Mouse (Mus musculus) right cerebral cortex, postnatal 4 days (tissue): ENCODE measurements at regions not wholly inside any gene's neighbourhood (a gene's known extent, or its start where the extent isn't known, plus 50 kb on each side); places are given as distances from the start of the nearest gene placed in this dataset.

Experiments used
- DNase-seq: peaks from one replicate; pipeline ENCODE4 v3.0.0-alpha.2; 2022

DNA sequence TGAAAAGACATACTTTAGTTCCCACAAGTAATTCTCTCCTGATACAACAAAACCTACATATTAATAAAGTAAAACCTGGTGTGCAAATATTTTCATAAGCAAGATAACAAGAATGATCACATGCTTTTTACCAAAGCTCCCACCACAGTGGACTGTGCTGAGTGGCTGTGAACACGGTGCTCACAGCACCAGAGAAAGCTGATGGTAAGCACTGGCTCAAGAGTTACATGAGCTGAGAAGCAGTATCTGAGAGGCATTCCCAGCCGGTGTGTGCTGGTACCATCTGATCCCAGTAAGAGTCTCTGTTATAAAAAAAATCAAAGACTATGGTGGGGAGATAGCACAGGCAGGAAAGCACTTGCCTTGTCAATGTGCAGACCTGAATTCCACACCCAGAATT lies 443.5 kb upstream of the Nrp1 start:
- DNase-seq: no peak

DNA sequence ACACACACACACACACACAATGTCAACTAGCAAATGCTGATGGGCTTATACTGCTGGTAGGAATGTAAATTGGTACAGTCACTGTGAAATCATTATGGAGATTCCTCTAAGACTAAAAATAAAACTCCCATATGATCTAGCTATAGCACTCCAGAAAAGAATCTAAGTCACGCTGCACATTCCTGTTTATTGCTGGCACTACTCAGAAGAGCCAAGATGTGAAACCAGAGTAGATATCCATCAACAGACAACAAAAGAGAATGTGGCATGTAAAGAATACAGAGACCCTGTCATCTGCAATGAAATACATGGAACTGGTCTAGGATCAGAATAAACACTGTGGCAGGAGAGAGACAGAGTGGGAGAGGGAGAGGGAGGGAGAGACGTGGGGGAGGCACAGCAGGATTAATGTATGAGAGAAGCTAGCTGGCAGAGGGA lies 442.8 kb upstream of the Nrp1 start:
- DNase-seq: no peak

DNA sequence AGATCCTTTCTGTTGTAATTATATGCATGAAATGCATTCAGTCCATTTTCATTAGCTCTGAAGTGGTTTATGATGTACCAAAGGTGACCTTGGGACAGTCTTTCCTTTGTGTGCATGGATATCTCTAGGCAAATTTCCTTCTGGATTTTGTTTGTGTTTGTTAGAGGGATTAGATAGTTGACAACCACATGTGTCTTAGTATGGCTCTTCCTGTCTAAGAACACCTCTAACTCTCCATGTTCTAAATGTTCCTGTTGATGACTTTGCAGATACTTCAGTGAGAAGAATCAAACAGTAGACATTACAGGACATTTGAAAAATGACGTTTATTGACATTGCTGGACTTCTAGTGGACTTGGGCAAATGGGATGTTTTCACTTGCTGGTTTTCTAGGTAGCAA lies 436.5 kb upstream of the Nrp1 start:
- no peak for DNase-seq

DNA sequence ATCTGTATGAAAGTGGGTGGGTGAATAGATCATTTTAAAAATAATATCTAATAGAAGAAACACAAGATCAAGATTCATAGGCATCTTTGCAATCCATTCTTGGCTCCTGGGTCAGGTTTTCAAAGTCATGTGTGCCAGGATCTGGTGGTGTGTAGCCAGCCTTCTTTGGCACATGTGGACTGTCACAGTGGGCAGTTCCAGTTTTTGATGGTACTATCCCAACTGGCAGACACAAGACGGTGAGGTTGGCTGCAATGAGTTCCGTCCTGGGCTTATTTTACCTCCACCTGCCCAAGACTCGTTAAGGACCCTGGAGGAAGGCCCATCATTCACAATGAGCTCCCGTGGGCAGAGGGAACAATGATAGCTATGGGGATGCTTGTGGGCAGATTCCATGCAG lies 435.1 kb upstream of the Nrp1 start:
- no peak for DNase-seq

DNA sequence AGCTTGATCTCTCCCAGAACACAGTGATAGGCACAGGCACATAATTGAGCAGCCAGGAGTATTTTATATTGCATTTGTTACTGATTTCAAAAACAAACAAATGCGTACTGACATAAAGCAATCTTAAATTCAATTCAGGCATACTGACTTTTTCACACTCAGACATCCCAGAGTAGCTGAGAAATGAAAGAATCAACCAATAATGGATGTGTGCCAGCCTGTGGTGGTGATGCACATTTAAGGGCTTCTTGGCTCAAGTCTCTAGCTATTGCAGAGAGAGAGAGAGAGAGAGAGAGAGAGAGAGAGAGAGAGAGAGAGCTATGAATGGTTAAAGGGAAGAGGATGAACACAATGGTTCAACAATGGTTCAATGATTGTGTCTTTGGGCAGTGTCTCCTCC lies 426.1 kb upstream of the Nrp1 start:
- DNase-seq: no peak

DNA sequence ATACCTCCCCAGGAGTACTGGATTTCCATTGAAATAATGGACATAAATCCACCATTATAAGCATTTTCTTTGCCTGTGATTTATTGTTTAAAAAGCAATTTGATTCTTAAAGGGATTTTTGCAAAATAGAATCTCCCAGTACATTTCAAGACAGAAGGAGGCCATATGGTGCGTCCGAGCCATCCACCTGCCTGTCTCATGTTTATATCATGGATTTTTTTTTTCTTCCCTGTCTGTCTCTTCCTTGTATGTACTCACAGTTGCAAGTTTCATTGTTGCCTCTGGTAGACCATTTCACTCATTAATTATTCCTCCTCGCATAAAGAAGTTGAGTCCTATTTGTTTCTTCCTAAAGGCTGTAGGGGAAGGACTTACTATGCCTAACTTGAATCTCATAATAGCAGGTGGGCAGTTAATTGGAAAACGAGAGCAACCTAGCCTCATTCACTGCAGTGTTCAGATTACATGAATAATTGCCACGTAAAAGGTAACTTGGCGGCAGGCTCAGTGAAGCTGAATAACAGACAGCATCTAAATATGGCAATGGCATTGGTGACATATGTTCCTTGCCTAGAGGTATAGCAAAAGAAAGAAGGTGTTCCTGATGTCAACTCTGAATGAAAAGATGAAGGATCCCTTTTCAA lies 421.5 kb upstream of the Nrp1 start:
- no peak for DNase-seq

DNA sequence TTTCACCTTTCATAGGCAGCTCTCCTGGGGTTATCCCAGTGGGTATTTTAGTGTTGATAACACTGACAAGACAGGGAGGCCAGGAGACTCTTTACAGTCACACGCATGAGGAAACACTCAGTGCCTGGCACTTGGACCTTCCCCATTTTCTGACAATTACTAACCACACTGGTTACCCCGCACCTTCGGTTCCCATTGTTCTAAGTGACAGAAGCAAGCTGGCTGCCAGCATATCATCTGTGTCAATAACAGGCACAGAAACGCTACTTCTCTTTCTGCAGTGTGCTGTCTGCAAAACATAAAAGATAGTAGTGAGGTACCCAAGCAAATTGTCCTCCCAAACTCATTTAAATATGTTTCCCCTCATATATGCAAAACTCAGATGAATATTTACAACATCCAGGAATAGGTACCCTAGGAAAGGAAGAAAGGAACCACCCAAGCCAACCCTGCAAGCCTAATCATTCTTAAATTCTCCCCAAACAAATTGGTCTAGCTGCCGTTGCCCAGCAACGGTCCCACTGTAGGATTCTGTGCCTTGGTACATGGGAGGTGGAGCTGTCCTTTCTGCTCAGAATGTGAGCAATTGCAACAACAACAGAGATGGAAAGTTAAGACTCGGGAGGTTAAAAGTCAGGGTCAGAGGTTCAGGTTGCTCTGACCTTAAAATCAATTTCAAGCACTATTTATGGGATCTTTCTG lies 419.0 kb upstream of the Nrp1 start:
- DNase-seq: peak; percentile 17

DNA sequence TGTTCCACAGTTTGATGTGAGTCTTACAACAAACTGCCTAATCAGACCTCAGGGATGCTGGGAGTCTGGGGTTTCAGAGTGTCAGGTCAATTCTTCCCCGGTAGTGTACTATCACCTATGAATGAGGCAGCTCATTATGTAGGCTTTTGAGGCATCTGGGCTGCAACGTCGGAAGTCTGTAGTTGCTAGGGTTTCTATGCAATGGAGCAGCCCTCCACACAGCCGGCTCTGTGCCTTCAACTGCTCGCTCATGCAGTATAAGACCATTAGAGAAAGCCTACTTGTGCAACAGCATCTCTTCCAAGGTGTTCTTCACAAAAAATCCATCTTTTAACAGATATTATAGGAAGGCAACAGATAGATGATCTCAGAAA lies 418.4 kb upstream of the Nrp1 start:
- DNase-seq: peak; percentile 14

DNA sequence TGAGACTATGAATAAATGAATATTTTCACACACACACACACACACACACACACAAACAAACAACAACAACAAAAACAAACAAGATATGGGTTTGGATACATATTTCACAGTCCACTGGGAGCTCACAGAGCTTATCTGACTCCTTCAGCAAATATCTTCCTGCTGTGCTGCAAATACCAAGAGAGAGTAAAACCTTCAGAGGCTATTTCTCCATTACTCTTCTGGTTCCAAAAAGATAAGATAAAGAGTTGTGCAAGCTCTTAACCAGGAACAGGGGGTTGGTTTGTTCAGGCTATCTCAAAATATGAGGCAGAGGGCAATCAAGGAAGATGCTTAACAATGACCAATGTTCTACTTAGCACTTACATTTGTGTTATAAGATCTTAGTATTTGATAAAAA lies 416.1 kb upstream of the Nrp1 start:
- DNase-seq: no peak

DNA sequence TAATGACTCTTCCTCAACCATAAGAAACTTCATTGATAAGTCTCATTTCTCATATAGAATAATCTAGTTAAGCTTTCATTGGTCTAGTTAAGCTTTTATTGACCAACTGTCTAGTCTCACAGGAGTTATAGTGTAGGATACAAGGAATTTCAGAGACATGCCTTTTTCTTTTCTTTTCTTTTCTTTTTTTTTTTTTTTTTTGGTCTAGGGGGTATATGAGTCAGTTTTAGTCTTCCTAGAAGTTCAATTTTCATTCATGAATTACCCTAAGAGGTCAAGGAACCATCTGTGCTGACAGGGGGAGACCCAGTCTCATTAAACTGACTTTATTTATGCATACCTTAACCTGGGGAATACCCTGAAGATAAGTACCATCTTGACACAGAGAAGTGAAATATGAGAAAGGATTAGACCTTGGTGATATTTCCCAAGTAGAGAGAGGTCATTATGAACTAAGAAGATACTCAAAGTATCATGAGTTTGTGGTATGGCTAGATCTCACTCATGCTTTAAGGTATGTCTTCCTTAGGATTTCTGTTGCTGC lies 413.4 kb upstream of the Nrp1 start:
- DNase-seq: no peak

DNA sequence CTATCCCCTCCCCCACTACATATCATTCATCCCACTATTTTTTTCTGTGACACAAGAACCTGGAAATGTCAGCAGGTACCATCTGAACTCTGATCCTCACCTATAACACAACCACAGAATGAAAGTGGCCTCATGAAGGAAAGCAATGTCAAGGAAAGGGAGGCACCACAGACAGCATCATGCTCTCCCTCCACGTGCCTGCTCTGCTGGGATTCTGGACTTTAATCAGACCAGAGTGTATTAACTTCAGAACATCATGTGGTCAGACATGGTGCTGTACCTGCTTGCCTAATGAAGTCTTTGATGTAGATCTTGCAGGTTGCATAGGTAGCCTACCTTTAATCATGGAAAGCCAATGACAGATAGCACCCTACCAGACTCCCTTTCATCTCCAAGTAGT lies 400.8 kb upstream of the Nrp1 start:
- no peak for DNase-seq

DNA sequence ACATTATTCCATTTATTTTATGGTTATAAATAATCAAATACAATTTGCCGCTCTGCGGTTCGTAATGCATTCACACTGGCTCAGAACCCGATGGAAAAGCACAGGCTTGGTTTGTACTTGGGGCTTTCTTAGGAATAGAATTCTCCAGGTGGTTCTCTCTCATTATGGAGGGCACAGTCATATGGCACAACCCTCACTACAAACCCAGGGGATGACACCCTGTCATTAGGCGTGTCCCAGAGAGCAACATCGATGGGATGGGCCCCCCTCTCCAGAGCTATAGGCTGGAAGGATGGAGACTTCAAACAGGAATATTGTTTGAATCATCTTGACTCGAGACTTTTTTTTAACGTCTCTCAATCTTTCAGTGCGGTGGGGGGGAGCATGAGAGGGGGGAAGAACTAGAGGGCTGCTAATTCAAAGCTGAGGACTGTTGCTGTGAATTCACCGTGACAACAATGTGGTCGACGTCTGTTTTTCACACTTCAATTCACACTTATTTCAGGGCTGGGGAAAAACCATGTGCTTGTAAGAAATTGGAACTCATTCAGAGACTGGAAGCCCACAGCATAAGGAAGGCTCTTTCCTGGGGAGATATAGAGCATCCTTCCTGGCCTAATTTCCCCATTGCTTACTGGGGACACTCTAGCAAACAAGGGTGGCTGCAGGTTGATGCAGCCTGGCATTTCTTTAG lies 399.9 kb upstream of the Nrp1 start:
- DNase-seq: no peak

DNA sequence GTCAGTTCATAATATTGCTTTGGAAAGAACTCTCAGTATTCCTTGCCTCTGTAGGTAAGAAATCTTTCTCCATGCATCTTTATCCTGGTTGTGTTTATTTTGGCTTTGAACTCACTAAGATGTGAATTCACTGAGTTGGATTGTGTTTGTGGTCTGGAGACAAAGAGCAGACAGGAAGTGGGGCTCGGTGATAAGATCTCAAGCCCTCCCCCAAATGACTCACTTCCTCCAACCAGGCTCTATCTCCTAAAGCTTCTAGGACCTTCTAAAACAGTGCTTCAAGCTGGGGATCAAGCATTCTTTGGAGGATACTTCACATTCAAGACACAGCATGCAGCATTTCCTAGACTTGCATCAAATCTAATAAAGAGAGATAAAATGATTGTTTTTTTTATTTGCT lies 395.5 kb upstream of the Nrp1 start:
- DNase-seq: no peak

DNA sequence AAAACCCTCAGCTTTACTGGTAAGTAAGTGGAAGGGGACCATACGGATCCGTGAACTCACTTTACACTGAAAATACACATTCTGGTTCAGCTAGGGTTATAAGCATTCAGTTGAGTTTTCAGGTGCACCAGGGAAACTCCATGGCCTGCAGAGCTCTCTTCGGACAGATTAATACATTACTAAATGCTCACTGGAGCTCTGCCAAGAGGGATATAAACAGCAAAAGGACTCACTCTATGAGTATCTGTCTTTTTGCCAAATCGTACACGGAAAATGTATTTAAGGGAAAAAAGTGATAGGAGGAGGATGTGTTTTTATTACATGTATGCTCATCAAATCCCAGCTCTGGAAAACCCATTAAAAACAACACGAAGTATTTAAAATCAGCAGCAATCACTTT lies 394.8 kb upstream of the Nrp1 start:
- DNase-seq: no peak

DNA sequence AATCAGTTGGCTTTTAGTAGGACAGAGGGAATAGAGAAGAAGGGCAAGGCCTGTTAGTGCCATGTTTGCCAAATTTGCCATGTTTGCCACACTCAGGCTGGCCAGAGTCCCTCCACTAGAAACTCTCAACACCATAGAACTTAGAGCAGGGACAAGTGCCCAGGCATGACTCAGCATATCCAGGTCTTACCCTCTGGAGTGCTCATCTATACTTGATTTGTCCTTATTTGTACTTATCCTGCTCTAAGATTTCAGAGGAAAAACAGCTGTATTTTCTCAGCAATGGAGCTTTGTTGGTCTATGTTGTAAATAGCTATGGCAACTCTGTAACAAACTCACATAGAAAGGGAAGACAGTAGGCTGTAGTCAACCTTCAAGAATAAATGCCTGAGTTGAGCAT lies 393.6 kb upstream of the Nrp1 start:
- DNase-seq: no peak

DNA sequence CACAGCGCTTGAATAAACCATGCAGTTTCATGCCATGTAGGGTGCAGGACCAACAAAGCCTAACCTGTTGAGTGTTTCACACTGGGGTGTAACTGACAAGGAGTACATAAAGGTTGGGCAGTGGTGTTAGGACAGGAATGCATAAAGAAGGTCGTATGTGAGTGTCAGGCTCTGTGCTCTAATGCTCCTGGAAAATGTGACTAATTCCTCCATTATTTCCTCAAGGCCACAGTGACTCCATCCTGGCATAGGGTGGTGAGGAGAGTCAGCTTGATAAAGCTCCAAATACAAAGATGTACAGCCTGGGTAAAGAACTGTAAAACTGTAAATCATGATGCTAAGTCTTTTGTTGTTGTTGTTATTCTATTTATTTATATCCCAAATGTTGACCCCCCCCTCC lies 393.1 kb upstream of the Nrp1 start:
- DNase-seq: no peak

DNA sequence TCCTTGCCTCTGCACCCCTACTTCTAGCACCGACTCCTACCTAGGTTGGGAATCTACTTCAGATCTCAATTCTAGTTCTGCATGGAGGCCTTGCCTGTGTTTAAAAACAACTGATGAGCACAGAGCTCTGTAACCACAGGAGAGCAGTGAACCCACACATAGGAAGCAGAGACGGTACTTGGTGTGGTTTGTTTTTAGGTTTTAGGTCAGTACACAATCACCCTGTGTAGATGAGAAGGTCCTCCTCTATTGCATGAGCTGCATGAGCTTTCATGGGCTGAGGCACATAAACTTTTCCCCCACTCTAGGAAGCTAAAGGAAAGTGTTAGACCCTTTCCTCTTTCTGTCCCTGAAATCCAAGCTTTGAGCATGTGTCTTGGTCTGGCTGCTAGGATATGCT lies 390.4 kb upstream of the Nrp1 start:
- no peak for DNase-seq

DNA sequence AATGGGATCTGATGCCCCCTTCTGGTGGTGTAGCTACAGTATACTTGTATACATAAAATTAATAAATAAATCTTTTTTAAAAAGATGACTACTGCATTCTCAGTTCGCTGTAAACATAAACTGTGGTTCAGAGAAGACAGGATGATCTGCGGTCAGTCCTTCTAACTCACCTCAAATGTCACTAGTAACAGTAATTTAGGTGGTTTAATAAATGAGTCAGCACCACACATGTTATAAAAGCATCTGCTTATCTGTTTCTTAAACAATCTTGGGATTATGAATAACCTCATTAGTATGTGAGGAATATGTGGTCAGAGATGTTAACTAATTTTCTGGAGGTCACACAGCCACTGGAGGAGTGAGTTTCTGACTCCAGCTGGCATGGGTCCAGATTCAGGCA lies 385.2 kb upstream of the Nrp1 start:
- DNase-seq: no peak

DNA sequence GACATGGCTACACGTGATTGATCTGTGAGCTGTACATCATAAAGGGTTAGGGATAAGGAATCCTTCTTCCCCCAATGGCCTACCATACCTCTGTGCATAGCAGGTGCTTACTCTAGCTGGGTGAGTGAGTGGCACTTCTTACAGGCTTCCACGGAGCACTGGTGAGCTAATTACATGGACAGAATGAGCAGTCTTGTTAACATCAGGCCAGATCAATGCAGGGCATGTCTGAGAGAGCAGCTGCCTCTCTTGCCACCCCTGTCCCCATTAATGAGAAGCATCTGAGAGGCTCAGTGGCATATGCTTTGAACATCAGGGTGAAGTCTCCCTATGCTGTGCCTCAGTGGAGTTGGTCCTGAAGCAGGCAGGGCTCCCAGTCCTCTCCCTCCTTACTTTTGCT lies 380.7 kb upstream of the Nrp1 start:
- DNase-seq: no peak

DNA sequence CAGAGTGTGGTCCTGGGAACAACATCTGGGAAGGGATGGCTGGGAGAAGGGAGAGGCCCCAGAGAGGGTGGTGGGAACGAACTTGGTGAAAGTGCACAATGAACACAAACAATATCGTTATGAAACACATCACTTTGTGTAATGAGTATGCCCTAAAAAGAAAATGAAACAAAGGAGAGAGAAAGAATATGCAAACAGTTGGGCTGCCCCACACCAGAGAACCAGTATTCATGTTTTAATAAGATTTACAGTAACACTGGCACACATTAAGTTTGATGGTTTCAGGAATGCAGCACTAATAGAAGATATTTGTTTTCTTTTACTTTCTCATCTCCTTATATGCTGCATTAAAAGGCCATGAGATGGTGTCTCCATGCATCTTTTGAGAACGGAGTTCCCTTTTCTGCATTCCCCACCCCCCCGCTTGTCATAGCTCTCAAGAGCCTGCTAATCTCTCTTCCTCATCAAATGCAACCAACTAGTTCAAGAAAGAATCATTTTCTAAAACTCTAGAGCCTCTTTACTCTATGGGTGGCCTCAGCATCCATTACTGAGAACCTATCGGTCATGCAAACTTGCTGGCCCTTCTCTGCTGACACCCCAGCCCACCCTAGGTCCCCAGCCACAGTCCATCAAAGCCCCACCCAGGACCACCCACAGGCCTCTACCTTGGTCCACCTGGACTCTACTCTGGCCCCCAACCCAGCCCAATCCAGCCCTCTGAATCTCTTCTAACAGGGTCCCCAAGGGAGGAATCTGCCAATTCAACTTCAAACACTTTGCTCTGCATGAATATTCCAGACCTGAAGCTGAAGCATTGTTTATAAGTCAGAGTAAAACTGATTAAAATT lies 379.0 kb upstream of the Nrp1 start:
- DNase-seq: no peak

DNA sequence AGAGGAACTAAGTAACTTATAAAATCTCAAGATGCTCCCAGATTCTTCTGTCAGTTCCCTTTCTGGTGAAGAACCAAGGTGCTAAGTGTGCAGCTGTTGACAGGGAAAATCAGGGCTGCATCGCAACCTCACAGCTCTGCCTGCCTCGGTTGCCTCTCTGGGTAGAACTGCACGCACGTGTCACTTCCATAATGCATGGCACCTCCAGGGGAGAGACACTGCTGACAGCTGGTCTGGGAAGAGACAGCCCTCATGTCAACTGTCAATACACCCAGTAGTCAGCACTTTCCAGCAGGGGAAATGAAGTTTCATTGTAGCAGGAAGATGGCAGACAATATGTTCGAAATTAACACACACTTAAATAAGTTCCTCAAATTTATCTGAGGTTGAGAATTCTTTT lies 376.2 kb upstream of the Nrp1 start:
- no peak for DNase-seq

DNA sequence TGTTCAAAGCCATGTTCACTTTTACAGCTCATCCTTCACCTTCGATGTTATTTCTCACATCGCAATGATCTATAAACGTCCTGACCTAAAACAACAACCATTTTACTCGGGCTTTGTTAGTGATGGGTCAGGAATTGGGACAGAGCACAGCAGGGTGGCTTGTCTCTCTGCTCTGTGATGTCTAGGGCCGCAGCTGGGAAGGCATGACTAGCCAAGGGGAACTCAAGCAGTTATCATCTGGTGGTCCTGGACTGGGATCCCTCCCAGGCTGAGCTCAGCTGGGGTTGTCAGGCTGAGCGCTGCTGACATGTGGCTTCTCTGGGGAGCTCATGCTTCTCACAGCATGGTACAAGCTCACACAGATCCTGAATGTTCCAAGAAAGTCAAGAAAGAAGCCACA lies 372.8 kb upstream of the Nrp1 start:
- no peak for DNase-seq

DNA sequence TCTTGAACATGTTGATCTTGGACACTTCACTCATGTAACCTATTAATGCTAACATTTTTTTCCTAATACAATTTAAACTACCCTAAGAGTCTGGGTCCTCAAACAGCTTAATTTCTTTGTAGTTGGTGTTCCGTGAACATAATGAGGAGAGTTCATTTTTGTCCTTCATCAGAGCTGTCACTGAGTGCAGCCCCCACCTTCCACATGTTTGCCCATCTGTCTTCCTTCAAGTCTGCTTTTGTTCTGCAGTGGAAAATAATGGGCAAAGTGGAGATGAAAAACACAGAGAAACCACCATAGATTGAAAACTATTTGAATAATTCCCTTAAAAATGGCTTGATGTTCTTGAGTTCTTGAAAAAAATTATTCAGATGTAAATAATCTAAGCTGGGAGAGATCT lies 369.5 kb upstream of the Nrp1 start:
- DNase-seq: no peak
